Mouse (Mus musculus): ENCODE results near the gene Lyrm2. TPM values are rescaled to one million over a fixed set of nuclear protein-coding genes. Genes with fewer than 3 reads are reported as not detected.
A peak's percentile ranks its signal among the peaks of the same experiment; 100 is the strongest.

The Lyrm2 gene
- polyA plus RNA-seq (2015; fragmentation: Nextera tagmentation; extraction: Ambion mirVana), result 28.8 and 29.4 TPM in 2 replicates

DNA sequence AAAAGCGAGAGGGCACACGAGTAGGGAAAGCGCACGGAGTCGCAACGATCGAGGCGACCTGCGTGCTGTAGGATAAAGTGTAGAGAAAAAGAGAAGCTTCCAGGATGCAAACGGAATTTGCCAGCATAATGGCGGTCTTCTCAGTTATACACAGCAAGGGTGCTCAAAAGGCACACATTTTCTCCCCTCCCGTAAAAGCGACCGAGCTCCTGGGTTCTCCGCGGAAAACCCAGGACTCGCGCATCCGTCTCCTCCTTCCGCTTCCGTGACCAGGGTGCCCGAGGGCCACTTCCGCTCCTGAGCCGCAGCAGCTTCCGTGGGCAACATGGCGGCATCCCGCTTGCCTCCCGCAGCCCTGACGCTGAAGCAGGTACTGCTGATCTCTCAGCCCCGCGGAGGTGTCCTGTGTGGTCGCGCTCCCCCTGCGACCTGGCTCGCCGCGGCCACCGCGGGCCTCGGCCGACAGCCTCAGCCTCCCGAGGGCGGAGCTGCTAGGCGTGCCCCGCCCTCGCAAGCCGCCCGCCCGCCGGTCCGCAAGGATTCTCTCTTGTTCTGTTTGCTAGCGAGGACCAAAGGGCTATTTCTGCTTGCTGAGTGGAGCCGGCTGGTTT is at the start of gene Lyrm2:
Gene Lyrm2 (plus strand): TSS at position 288 of the 611 bp plus-strand sequence.
- Histone ChIP-seq H3K27ac (ENCODE audit: low read length) (peak within 1 kb of the TSS; percentile 99), H3K27me3 (ENCODE audit: control insufficient read depth, insufficient read depth, low read depth, low read length) (no peaks in the 10 kb centered on the region), H3K36me3 (ENCODE audit: control insufficient read depth, insufficient read depth) (no peaks in the 10 kb centered on the region), H3K9me3 (replicated peaks; ENCODE audit: control insufficient read depth, low read length) (no peaks in the 10 kb centered on the region), H3K4me2 (ENCODE audit: low read depth, low read length) (peak within 1 kb of the TSS; percentile 67), H3K9ac (ENCODE audit: low read depth, low read length) (peak within 1 kb of the TSS; percentile 90), H3K4me3 (ENCODE audit: low read depth, low read length) (peak within 1 kb of the TSS; percentile 91), H3K4me1 (ENCODE audit: control insufficient read depth, low read depth, low read length) (peaks cover 5% of the 10 kb centered on the region)
- peak; percentile 94 for ATAC-seq (ENCODE audit: low read depth)
- under 1% methylated on average over 53 of the region's 53 CpGs for WGBS (ENCODE audit: insufficient replicate concordance)

DNA sequence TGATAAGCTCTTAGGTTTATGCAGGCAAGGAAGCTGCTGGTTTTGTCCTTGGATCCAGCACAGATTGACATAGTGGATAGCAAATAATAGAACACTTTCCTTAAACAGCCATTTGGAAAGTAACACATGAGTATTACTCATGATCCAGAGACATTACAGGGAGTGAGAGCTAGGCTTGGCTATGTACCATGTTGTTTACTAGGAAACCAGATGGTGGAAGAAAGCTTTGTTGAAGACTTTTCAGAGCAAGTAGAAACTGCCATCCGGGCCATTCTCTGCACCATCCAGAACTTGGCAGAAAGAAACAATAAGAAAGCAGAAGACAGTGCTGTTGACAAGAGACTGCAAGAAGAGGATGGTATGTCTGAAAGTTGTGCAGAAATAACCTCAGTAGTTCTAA is 49.3 kb upstream of the Lyrm2 start:
- WGBS (ENCODE audit: insufficient replicate concordance), result 78% methylated on average over 1 of the region's 1 CpGs
- Histone ChIP-seq H3K9ac (ENCODE audit: low read depth, low read length) (no peak overlapping the region), H3K4me3 (ENCODE audit: low read depth, low read length) (no peak overlapping the region), H3K27ac (ENCODE audit: low read length) (no peak overlapping the region), H3K27me3 (ENCODE audit: control insufficient read depth, insufficient read depth, low read depth, low read length) (no peaks in the 10 kb centered on the region), H3K9me3 (replicated peaks; ENCODE audit: control insufficient read depth, low read length) (no peaks in the 10 kb centered on the region), H3K4me2 (ENCODE audit: low read depth, low read length) (no peak overlapping the region), H3K4me1 (ENCODE audit: control insufficient read depth, low read depth, low read length) (no peaks in the 10 kb centered on the region), H3K36me3 (ENCODE audit: control insufficient read depth, insufficient read depth) (peaks cover 10% of the 10 kb centered on the region; the same call in 1 of the 2 replicates)
- ATAC-seq (ENCODE audit: low read depth), result no peak

DNA sequence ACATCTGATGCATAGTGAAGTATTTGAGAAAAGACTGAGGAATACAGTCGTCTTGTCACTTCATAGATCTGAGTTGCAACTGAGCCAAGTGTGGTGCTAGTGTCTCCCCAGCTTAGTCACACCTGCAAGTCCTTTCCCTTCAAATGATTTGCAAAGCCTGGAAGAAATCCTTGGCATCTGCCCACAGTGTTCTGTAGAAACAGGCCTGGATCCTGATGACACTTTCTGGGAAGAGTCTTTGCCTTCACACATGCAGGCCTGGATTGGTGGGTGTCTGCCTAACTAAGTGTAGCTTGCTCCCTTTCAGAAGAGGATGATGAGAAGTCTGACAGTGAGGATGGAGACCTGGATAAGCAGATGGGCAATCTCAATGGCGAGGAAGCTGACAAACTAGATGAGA is 42.6 kb upstream of the Lyrm2 start:
- no peak for ATAC-seq (ENCODE audit: low read depth)
- WGBS (ENCODE audit: insufficient replicate concordance), result 58% methylated on average over 2 of the region's 2 CpGs
- H3K4me1 ChIP-seq (ENCODE audit: control insufficient read depth, low read depth, low read length), result no peaks in the 10 kb centered on the region

DNA sequence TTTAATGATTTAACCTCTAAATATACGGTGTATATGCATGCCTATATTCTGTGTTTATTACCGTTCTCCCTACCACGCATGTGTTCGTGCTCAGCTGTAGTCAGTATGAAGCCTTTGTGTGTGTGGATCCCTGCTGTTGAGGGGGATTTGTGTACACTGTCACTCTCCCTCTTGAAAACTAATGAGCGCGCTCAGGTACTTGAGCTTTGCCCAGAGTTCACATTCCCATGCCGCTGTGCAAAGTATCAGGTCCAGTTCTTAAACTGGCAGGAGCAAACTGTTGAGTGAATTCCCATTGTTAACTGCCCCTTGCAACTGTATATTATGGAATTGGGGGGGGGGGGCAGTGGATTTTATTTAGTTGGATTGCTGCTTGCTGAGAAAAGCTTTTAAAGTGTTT is 32.6 kb upstream of the Lyrm2 start:
- no peak overlapping the region for H3K27ac ChIP-seq (ENCODE audit: low read length)
- ATAC-seq (ENCODE audit: low read depth), result no peak
- WGBS (ENCODE audit: insufficient replicate concordance), result 84% methylated on average over 7 of the region's 7 CpGs
- H3K9me3 ChIP-seq (replicated peaks; ENCODE audit: control insufficient read depth, low read length), result no peaks in the 10 kb centered on the region
- no peaks in the 10 kb centered on the region for H3K4me1 ChIP-seq (ENCODE audit: control insufficient read depth, low read depth, low read length)
- H3K36me3 ChIP-seq (ENCODE audit: control insufficient read depth, insufficient read depth), result peaks cover 12% of the 10 kb centered on the region
- no peak overlapping the region for H3K9ac ChIP-seq (ENCODE audit: low read depth, low read length)
- no peaks in the 10 kb centered on the region for H3K27me3 ChIP-seq (ENCODE audit: control insufficient read depth, insufficient read depth, low read depth, low read length)
- H3K4me3 ChIP-seq (ENCODE audit: low read depth, low read length), result no peak overlapping the region
- H3K4me2 ChIP-seq (ENCODE audit: low read depth, low read length), result no peak overlapping the region

More for the DNA sequence above, 42.6 kb upstream of the Lyrm2 start:
- no peaks in the 10 kb centered on the region for H3K27me3 ChIP-seq (ENCODE audit: control insufficient read depth, insufficient read depth, low read depth, low read length)
- H3K4me2 ChIP-seq (ENCODE audit: low read depth, low read length), result no peak overlapping the region
- no peak overlapping the region for H3K27ac ChIP-seq (ENCODE audit: low read length)
- H3K36me3 ChIP-seq (ENCODE audit: control insufficient read depth, insufficient read depth), result peaks cover 6% of the 10 kb centered on the region
- no peak overlapping the region for H3K4me3 ChIP-seq (ENCODE audit: low read depth, low read length)
- no peaks in the 10 kb centered on the region for H3K9me3 ChIP-seq (replicated peaks; ENCODE audit: control insufficient read depth, low read length)
- no peak overlapping the region for H3K9ac ChIP-seq (ENCODE audit: low read depth, low read length)

DNA sequence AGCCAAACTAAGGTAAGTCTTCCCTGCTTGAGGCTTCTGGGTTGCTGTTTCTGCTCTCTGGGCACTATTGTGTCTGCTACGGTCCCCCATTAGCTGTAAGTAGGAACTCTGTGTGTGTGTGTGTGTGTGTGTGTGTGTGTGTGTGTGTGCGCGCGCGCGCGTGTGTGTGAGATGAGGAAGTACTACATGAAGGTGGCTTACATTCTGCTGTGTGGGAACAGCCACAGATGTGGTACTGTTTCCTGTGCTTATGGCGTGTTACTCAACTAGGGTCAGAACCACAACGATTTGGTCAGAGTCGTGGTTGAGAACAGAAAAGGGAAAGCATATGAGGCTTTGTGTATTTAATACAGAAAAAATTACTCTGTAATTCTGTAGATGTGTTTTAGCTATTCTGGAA is 32.0 kb upstream of the Lyrm2 start:
- Histone ChIP-seq H3K4me2 (ENCODE audit: low read depth, low read length) (no peak overlapping the region), H3K4me1 (ENCODE audit: control insufficient read depth, low read depth, low read length) (no peaks in the 10 kb centered on the region), H3K27me3 (ENCODE audit: control insufficient read depth, insufficient read depth, low read depth, low read length) (no peaks in the 10 kb centered on the region), H3K27ac (ENCODE audit: low read length) (no peak overlapping the region), H3K9ac (ENCODE audit: low read depth, low read length) (no peak overlapping the region), H3K4me3 (ENCODE audit: low read depth, low read length) (no peak overlapping the region), H3K36me3 (ENCODE audit: control insufficient read depth, insufficient read depth) (peaks cover 12% of the 10 kb centered on the region), H3K9me3 (replicated peaks; ENCODE audit: control insufficient read depth, low read length) (no peaks in the 10 kb centered on the region)
- WGBS (ENCODE audit: insufficient replicate concordance), result 50% methylated on average over 10 of the region's 10 CpGs
- peak; percentile 39; the same call in 1 of the 2 replicates for ATAC-seq (ENCODE audit: low read depth)

DNA sequence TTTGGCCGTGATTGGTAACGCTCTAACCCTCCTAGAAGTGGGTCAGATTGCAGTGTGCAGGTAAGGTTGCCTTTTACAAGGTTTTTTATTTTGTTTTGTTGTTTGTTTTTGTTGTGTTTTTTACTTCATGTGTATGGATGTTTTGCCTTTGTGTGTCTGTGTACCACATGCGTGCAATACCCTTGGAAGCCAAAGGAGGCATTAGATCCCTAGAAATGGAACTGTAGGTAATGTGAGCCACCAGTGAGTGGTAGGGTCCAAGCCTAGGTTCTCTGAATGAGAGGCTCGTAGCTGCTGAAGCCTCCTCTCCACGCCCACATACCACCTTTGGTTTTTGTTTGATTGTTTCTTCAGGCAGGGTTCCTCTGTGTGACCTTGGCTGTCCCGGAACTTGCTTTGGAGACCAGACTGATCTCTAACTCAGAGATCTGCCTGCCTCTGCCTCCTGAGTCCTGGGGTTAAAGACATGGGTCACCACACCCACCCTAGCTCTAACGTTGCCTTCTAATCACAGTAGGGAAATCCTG is 29.7 kb upstream of the Lyrm2 start:
- no peak overlapping the region for H3K9ac ChIP-seq (ENCODE audit: low read depth, low read length)
- H3K36me3 ChIP-seq (ENCODE audit: control insufficient read depth, insufficient read depth), result peaks cover 12% of the 10 kb centered on the region
- 81% methylated on average over 7 of the region's 7 CpGs for WGBS (ENCODE audit: insufficient replicate concordance)
- H3K27ac ChIP-seq (ENCODE audit: low read length), result no peak overlapping the region
- ATAC-seq (ENCODE audit: low read depth), result no peak
- H3K4me2 ChIP-seq (ENCODE audit: low read depth, low read length), result no peak overlapping the region
- H3K9me3 ChIP-seq (replicated peaks; ENCODE audit: control insufficient read depth, low read length), result no peaks in the 10 kb centered on the region
- no peaks in the 10 kb centered on the region for H3K4me1 ChIP-seq (ENCODE audit: control insufficient read depth, low read depth, low read length)
- H3K27me3 ChIP-seq (ENCODE audit: control insufficient read depth, insufficient read depth, low read depth, low read length), result no peaks in the 10 kb centered on the region
- H3K4me3 ChIP-seq (ENCODE audit: low read depth, low read length), result no peak overlapping the region

DNA sequence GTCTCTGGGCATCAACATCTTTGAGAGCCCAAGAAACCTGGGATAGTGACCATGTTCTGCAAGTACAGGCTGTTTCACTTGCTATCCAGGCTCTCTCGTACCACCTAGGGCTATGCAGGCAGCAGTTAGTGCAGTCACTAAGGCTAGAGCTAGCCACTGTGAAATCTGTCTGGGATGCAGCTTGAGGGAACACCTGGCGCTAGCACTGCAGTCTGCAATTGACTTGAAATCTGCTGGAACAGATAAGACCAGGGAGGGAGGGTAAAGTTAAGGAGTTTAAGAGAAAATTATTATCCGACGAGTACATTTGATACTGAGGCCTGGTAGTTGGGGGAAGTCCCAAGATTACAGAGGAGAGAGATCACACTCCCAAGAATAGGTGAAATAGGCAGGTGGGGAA is 20.1 kb upstream of the Lyrm2 start:
- no peak for ATAC-seq (ENCODE audit: low read depth)
- Histone ChIP-seq H3K9me3 (replicated peaks; ENCODE audit: control insufficient read depth, low read length) (no peaks in the 10 kb centered on the region), H3K27me3 (ENCODE audit: control insufficient read depth, insufficient read depth, low read depth, low read length) (no peaks in the 10 kb centered on the region), H3K36me3 (ENCODE audit: control insufficient read depth, insufficient read depth) (no peaks in the 10 kb centered on the region), H3K4me2 (ENCODE audit: low read depth, low read length) (no peak overlapping the region), H3K4me1 (ENCODE audit: control insufficient read depth, low read depth, low read length) (no peaks in the 10 kb centered on the region), H3K27ac (ENCODE audit: low read length) (no peak overlapping the region), H3K4me3 (ENCODE audit: low read depth, low read length) (no peak overlapping the region), H3K9ac (ENCODE audit: low read depth, low read length) (no peak overlapping the region)
- WGBS (ENCODE audit: insufficient replicate concordance), result 51% methylated on average over 4 of the region's 4 CpGs

DNA sequence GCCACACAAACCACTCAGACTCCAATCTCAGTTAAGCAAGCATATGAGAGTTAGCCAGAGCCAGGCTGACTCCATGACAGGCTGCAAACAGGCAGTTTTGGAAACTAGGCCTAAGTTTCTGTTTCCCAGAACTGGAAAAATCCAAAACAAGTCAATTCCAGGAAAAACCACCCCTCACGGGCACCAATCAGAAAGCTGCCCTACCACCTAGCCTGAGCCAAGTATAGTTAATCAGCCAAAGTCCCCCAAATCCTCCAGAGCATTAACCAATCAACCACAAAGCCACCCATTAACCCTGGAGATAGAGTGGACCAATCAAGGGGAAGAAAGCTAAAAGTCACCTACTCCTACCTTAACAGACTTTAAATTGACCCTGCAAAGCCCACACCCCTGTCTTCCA is 12.9 kb upstream of the Lyrm2 start:
- Histone ChIP-seq H3K9me3 (replicated peaks; ENCODE audit: control insufficient read depth, low read length) (no peaks in the 10 kb centered on the region), H3K4me3 (ENCODE audit: low read depth, low read length) (no peak overlapping the region), H3K27me3 (ENCODE audit: control insufficient read depth, insufficient read depth, low read depth, low read length) (no peaks in the 10 kb centered on the region), H3K36me3 (ENCODE audit: control insufficient read depth, insufficient read depth) (no peaks in the 10 kb centered on the region), H3K9ac (ENCODE audit: low read depth, low read length) (no peak overlapping the region), H3K4me2 (ENCODE audit: low read depth, low read length) (no peak overlapping the region), H3K27ac (ENCODE audit: low read length) (no peak overlapping the region), H3K4me1 (ENCODE audit: control insufficient read depth, low read depth, low read length) (no peaks in the 10 kb centered on the region)
- whole genome bisulfite sequencing (ENCODE audit: insufficient replicate concordance), result 63% methylated on average over 1 of the region's 1 CpGs
- ATAC-seq (ENCODE audit: low read depth), result no peak

DNA sequence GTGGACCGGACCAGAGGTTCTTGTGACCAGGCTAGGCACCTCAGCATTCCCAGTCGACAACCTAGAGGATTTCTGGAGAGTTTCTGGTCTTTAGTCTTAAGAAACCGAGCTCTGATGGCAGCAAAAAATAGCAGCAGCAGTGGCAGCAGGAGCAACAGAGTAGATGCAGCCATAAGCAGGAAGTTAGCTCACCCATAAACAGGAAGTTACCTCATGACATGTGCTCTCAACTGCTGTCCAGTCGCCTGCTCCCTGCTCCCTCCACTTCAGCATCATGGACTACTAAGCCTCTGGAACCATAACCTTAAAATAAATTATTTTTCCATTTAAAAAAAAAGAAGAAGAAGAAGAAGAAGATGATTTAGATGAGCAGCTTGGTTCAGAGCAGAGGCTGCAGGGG is 11.0 kb upstream of the Lyrm2 start:
- no peak overlapping the region for H3K4me3 ChIP-seq (ENCODE audit: low read depth, low read length)
- H3K27ac ChIP-seq (ENCODE audit: low read length), result no peak overlapping the region
- H3K27me3 ChIP-seq (ENCODE audit: control insufficient read depth, insufficient read depth, low read depth, low read length), result no peaks in the 10 kb centered on the region
- no peaks in the 10 kb centered on the region for H3K36me3 ChIP-seq (ENCODE audit: control insufficient read depth, insufficient read depth)
- no peak overlapping the region for H3K4me2 ChIP-seq (ENCODE audit: low read depth, low read length)
- no peaks in the 10 kb centered on the region for H3K4me1 ChIP-seq (ENCODE audit: control insufficient read depth, low read depth, low read length)
- H3K9ac ChIP-seq (ENCODE audit: low read depth, low read length), result no peak overlapping the region
- 61% methylated on average over 4 of the region's 4 CpGs for WGBS (ENCODE audit: insufficient replicate concordance)
- no peaks in the 10 kb centered on the region for H3K9me3 ChIP-seq (replicated peaks; ENCODE audit: control insufficient read depth, low read length)
- ATAC-seq (ENCODE audit: low read depth), result no peak

Measured in liver, embryonic 16.5 days (tissue).